Mouse (Mus musculus) spleen, adult 2 months (tissue): ENCODE data around the gene Pigm. TPM values are rescaled to one million over a fixed set of nuclear protein-coding genes. Genes with fewer than 3 reads are reported as not detected.

ENCODE experiments used
- DNase-seq, 2 experiments: peaks; one replicate each; pipeline versions ENCODE4 v3.0.0 to v3.0.0-alpha.2; 2012 to 2021; ENCODE audit warnings: low spot score in 2 of 2, low read depth in 1 of 2
- H3K27ac ChIP-seq: fragments of 200-500 bp; 2 replicates; pipeline ENCODE4 v1.5.1; 2012; ENCODE audit warnings: low read length, inconsistent platforms; ENCODE audit not compliant: insufficient read depth
- H3K27me3 ChIP-seq: fragments of 200-500 bp; 2 replicates; pipeline ENCODE4 v1.6.1; 2012; ENCODE audit warnings: mild to moderate bottlenecking, moderate library complexity, low read length, inconsistent platforms; ENCODE audit not compliant: control insufficient read depth, insufficient read depth
- H3K36me3 ChIP-seq: fragments of 200-500 bp; 2 replicates; pipeline ENCODE4 v1.6.1; 2012; ENCODE audit warnings: mild to moderate bottlenecking, low read length, inconsistent platforms; ENCODE audit not compliant: control insufficient read depth, insufficient read depth
- H3K4me1 ChIP-seq: fragments of 200-500 bp; 2 replicates; pipeline ENCODE4 v1.6.1; 2011; ENCODE audit warnings: inconsistent platforms; ENCODE audit not compliant: control insufficient read depth, insufficient read depth, insufficient read length
- H3K4me3 ChIP-seq: fragments of 200-500 bp; 2 replicates; pipeline ENCODE4 v1.5.1; 2011; ENCODE audit warnings: mild to moderate bottlenecking, inconsistent platforms; ENCODE audit not compliant: insufficient read depth, insufficient read length; ENCODE audit errors: extremely low read depth
- CTCF ChIP-seq: fragments of 200-500 bp; IDR thresholded peaks from 2 replicates; pipeline ENCODE4 v1.5.1; 2011; ENCODE audit warnings: mild to moderate bottlenecking, inconsistent platforms; ENCODE audit not compliant: insufficient read depth, insufficient read length, insufficient replicate concordance; ENCODE audit errors: extremely low read depth
- POLR2A ChIP-seq: fragments of 200-500 bp; IDR thresholded peaks from 2 replicates; pipeline ENCODE4 v1.6.1; 2011; ENCODE audit warnings: low read depth, low read length, inconsistent platforms
- WGBS: fragments of 180-500 bp; shearing (Covaris S2); methylation state at CpG from one replicate; pipeline ENCODE4 v1.1.7; 2018; 5-methylcytosine and 5-hydroxymethylcytosine counted together
- polyA plus RNA-seq: library from polyadenylated mRNA; depleted of rRNA; stranded (reverse); fragments of >200 nt; gene quantifications from 2 replicates; pipeline ENCODE4 v1.2.3, GENCODE M21; 2012

The Pigm gene
- polyA plus RNA-seq, 1 experiment, result 8.8 TPM

GRCm38 (mm10) chr1:172368768-172369418, 7.5 kb upstream of the Pigm start:
- peak; percentile 53 to 72 for DNase-seq
- Histone ChIP-seq H3K4me1 (peaks cover 2% of the 10 kb centered on the region; the same call in 1 of the 2 replicates), H3K4me3 (no peak overlapping the region), H3K27ac (no peak overlapping the region), H3K36me3 (no peaks in the 10 kb centered on the region), H3K27me3 (no peaks in the 10 kb centered on the region)
- no peak for TF ChIP-seq POLR2A
- peak; percentile 58; the same call in 1 of the 2 replicates for TF ChIP-seq CTCF
- WGBS, result 29% methylated on average over 23 of the region's 23 CpGs

- H3K27ac ChIP-seq, result peak overlapping the region; percentile 71
- under 1% methylated on average over 62 of the region's 62 CpGs for WGBS
- DNase-seq, result peak in 1 of 2 experiments; percentile 11
- TF ChIP-seq POLR2A (no peak), CTCF (no peak)
- H3K4me1 ChIP-seq, result peaks cover 8% of the 10 kb centered on the region
- H3K4me3 ChIP-seq, result peak overlapping the region; percentile 90
- H3K36me3 ChIP-seq, result peaks cover 6% of the 10 kb centered on the region; the same call in 1 of the 2 replicates
- no peaks in the 10 kb centered on the region for H3K27me3 ChIP-seq
Measured at GRCm38 (mm10) chr1:172376758-172377458, 562 bp downstream of the Pigm start.

DNA sequence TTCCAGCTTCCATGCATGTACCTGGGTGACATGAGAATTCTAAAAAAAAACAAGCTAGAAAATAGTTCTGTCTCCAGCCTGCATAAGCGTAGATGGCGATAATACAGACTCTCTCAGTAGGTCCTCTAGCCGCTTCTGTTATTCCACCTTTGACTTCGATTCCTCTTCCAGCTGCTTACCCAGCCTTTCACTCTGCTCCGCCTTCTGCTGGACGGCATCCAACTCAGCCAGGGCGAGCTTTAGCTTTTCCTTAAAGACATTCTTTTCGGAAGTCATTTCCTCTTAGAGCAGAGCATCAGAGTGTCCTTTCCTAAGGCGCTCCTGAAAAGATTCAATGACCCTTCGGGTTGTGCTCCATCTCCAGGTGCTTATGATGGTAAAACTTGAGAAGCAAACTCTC, 3.7 kb downstream of the Pigm start:
- Histone ChIP-seq H3K36me3 (peaks cover 6% of the 10 kb centered on the region; the same call in 1 of the 2 replicates), H3K4me3 (no peak overlapping the region), H3K4me1 (peaks cover 8% of the 10 kb centered on the region), H3K27ac (no peak overlapping the region), H3K27me3 (no peaks in the 10 kb centered on the region)
- WGBS, result 86% methylated on average over 10 of the region's 10 CpGs
- no peak for DNase-seq
- TF ChIP-seq CTCF (no peak), POLR2A (no peak)

- DNase-seq, result no peak
- no peak for TF ChIP-seq POLR2A
- TF ChIP-seq CTCF, result no peak
- H3K27ac ChIP-seq, result no peak overlapping the region
- 89% methylated on average over 1 of the region's 1 CpGs for WGBS
- peaks cover 6% of the 10 kb centered on the region for H3K4me1 ChIP-seq
- peaks cover 6% of the 10 kb centered on the region; the same call in 1 of the 2 replicates for H3K36me3 ChIP-seq
- H3K4me3 ChIP-seq, result no peak overlapping the region
- H3K27me3 ChIP-seq, result no peaks in the 10 kb centered on the region
Measured at GRCm38 (mm10) chr1:172382090-172382489, 5.7 kb downstream of the Pigm start.

DNA sequence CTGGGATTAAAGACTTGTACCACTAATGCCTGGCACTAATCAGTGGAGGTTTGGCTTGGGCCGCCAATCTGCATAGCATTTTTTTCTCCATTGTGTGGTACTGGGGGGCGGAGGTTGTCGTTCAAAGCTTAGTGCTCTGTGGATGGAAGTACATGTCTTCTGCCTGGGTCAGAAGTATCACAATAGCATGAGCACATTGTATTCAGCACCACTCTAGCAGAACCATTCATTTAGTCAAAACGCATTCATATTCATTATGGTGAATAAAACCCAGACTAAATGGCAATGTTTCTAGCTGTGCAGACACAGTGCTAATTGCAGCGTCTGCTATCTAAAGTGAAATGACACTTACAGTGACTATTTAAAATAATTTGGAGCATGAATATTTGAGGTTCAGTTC, 10.9 kb downstream of the Pigm start:
- no peaks in the 10 kb centered on the region for H3K36me3 ChIP-seq
- WGBS, result 88% methylated on average over 5 of the region's 5 CpGs
- H3K27ac ChIP-seq, result no peak overlapping the region
- H3K4me3 ChIP-seq, result no peak overlapping the region
- H3K4me1 ChIP-seq, result 0 out of 2 replicates have a peak, but pooled peaks cover 3% of the 10 kb centered on the region
- TF ChIP-seq POLR2A, result no peak
- no peaks in the 10 kb centered on the region for H3K27me3 ChIP-seq
- DNase-seq, result no peak

DNA sequence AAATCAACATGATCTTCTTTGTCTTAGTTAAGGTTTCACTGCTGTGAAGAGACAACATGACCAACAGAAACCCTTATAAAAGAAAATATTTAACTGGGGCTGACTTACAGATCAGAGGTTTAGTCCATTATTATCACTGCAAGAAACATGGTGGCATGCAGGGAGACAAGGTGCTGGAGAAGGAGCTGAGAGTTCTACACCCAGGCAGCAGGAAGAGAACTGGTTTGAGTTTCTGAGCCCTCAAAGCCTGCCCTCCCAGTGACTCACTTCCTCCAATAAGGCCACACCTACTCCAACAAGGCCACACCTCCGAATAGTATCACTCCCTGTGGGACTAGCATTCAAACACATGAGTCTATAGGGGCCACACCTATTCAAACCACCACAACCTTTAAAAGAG, 14.4 kb downstream of the Pigm start:
- H3K4me1 ChIP-seq, result 0 out of 2 replicates have a peak, but pooled peaks cover 3% of the 10 kb centered on the region
- peak in 1 of 2 experiments; percentile 24 for DNase-seq
- no peaks in the 10 kb centered on the region for H3K27me3 ChIP-seq
- no peak overlapping the region for H3K27ac ChIP-seq
- TF ChIP-seq CTCF (no peak), POLR2A (no peak)
- 15% methylated on average over 1 of the region's 1 CpGs for WGBS
- H3K36me3 ChIP-seq, result no peaks in the 10 kb centered on the region
- H3K4me3 ChIP-seq, result no peak overlapping the region
